Mouse (Mus musculus): Measurements from ENCODE around the gene Slc15a1. TPM values are rescaled to one million over a fixed set of nuclear protein-coding genes. Genes with fewer than 3 reads are reported as not detected.

Gene Slc15a1
- polyA plus RNA-seq, 1 experiment from 2014 or later = not detected

DNA sequence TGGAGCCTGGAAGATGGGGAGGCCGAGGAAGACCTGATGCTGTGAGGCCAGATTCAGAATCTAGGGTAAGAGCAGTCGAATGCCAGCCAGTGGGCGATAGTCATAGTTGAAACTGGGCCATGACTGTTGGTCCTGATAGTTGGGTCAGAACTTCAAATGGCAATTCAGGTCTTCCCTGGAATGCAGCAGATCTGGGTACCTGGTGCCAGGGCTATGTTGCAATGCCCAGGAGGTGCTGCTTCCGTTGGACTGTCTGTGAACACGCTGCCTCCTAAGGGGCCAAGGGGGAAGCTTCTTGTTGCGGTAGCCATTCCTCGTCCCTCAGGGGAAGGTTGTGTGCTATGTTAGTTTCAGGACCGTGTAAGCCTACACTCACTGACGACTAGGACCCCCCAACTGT, 25.8 kb upstream of the Slc15a1 start:
- WGBS = 88% methylated on average over 9 of the region's 9 CpGs
- no peak for ATAC-seq (ENCODE audit: low FRiP score)

DNA sequence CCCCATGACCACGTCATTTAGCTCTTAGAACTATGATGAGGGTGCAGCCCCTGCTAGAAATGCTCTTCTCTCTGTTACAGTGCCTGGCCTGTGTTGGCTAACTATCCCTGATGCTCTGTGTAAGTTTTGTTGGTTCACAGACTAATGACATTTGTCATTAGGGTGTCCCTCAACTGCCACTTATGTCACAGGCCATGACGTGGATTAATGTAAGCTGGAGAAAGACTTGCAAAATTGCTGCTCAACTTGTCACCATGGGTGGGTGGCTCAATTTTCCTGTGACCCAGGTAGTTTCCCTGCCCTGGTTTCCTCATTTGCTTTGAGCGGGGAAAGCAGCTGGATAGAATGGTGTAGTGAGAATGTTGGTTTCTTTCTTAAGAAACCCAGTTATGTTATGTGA, 22.8 kb upstream of the Slc15a1 start:
- no peaks in the 10 kb centered on the region for H3K27me3 ChIP-seq (ENCODE audit: control insufficient read depth, insufficient read depth, low read length)
- ATAC-seq (ENCODE audit: low FRiP score) (no peak), DNase-seq (ENCODE audit: low spot score, missing footprints) (no peak)
- no peaks in the 10 kb centered on the region for H3K9me3 ChIP-seq (ENCODE audit: control insufficient read depth, low read length)
- H3K4me1 ChIP-seq (ENCODE audit: control insufficient read depth, insufficient read depth, low read length) = no peaks in the 10 kb centered on the region
- no peak overlapping the region for H3K4me3 ChIP-seq (ENCODE audit: low read depth, low read length)
- H3K36me3 ChIP-seq (ENCODE audit: control insufficient read depth, insufficient read depth, low read length) = no peaks in the 10 kb centered on the region
- H3K9ac ChIP-seq (ENCODE audit: low read length) = no peak overlapping the region
- H3K4me2 ChIP-seq = no peak overlapping the region
- 86% methylated on average over 3 of the region's 3 CpGs for WGBS
- no peak overlapping the region for H3K27ac ChIP-seq (ENCODE audit: low read depth, low read length)

More for the DNA sequence above, 25.8 kb upstream of the Slc15a1 start:
- Histone ChIP-seq H3K36me3 (ENCODE audit: control insufficient read depth, insufficient read depth, low read length) (no peaks in the 10 kb centered on the region), H3K4me3 (ENCODE audit: low read depth, low read length) (no peak overlapping the region), H3K27ac (ENCODE audit: low read depth, low read length) (no peak overlapping the region), H3K9ac (ENCODE audit: low read length) (no peak overlapping the region), H3K4me2 (no peak overlapping the region), H3K27me3 (ENCODE audit: control insufficient read depth, insufficient read depth, low read length) (no peaks in the 10 kb centered on the region), H3K9me3 (ENCODE audit: control insufficient read depth, low read length) (no peaks in the 10 kb centered on the region), H3K4me1 (ENCODE audit: control insufficient read depth, insufficient read depth, low read length) (no peaks in the 10 kb centered on the region)
- DNase-seq (ENCODE audit: low spot score, missing footprints) = no peak

DNA sequence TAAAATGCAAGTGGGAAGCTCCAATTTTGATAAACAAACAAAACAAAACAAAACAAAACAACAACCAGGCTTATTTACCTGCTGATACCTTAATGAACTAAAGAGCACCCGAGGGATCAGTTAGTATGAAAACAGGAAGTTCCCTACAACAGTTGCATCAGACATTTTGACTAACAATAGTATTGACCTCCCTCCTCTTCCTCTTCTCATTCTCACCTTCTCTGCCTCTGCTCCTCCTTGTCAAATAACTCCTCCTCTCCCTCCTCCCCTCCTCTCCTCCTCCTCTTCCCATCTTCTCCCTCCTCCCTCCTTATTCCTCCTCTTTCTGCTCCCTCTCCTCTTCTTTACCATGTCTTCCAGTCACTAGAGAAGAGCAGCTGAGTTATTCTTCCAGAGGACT, 22.1 kb upstream of the Slc15a1 start:
- H3K4me3 ChIP-seq (ENCODE audit: low read depth, low read length) = no peak overlapping the region
- DNase-seq (ENCODE audit: low spot score, missing footprints) (no peak), ATAC-seq (ENCODE audit: low FRiP score) (no peak)
- no peak overlapping the region for H3K4me2 ChIP-seq
- H3K9me3 ChIP-seq (ENCODE audit: control insufficient read depth, low read length) = no peaks in the 10 kb centered on the region
- no peak overlapping the region for H3K27ac ChIP-seq (ENCODE audit: low read depth, low read length)
- H3K36me3 ChIP-seq (ENCODE audit: control insufficient read depth, insufficient read depth, low read length) = no peaks in the 10 kb centered on the region
- H3K4me1 ChIP-seq (ENCODE audit: control insufficient read depth, insufficient read depth, low read length) = no peaks in the 10 kb centered on the region
- H3K9ac ChIP-seq (ENCODE audit: low read length) = no peak overlapping the region
- H3K27me3 ChIP-seq (ENCODE audit: control insufficient read depth, insufficient read depth, low read length) = no peaks in the 10 kb centered on the region
- WGBS = 73% methylated on average over 1 of the region's 1 CpGs

DNA sequence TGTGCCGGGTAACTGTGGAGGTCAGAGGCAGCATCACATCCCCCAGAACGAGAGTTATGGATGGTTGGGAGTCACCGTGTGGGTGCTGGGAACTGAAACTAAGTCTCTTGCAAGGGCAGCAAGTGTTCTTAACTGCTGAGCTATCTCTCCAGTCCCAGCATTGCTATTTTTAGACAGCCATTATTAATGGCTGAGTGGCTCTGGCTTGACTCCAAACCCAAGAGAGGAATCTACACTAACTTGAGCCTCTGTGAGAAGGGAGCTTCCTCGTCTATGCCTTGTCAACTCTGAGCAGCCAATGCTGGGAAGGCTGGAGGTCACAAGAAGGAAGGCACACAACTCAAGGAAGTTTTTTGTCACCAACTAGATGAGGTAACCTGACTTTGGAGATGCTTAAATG, 16.7 kb upstream of the Slc15a1 start:
- no peak for ATAC-seq (ENCODE audit: low FRiP score)

DNA sequence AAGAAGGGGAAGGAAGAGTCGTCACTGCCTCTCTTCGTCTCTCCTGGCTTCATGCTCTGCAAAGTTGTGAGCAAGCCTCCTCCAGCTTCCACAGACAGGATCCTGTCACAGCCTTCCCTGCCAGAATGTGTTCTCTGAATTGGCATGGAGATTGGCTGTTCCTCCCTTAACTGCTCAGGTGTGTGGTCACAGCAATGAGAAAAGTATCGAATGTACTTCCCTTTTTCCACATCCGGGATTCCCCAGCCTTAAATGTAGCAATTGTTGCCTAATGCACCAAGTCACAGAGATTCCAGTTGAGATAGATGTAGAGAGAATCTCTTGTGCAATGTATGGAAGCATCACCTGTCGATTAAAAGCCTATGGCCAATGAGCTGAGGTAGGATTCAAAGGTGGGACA, 11.8 kb upstream of the Slc15a1 start:
- Histone ChIP-seq H3K4me1 (ENCODE audit: control insufficient read depth, insufficient read depth, low read length) (no peaks in the 10 kb centered on the region), H3K36me3 (ENCODE audit: control insufficient read depth, insufficient read depth, low read length) (no peaks in the 10 kb centered on the region), H3K4me3 (ENCODE audit: low read depth, low read length) (no peak overlapping the region), H3K4me2 (no peak overlapping the region), H3K9ac (ENCODE audit: low read length) (no peak overlapping the region), H3K9me3 (ENCODE audit: control insufficient read depth, low read length) (no peaks in the 10 kb centered on the region), H3K27ac (ENCODE audit: low read depth, low read length) (no peak overlapping the region), H3K27me3 (ENCODE audit: control insufficient read depth, insufficient read depth, low read length) (no peaks in the 10 kb centered on the region)
- WGBS = 91% methylated on average over 5 of the region's 5 CpGs
- ATAC-seq (ENCODE audit: low FRiP score) = no peak
- DNase-seq (ENCODE audit: low spot score, missing footprints) = no peak

More for the DNA sequence above, 16.7 kb upstream of the Slc15a1 start:
- DNase-seq (ENCODE audit: low spot score, missing footprints) = no peak
- Histone ChIP-seq H3K36me3 (ENCODE audit: control insufficient read depth, insufficient read depth, low read length) (no peaks in the 10 kb centered on the region), H3K4me3 (ENCODE audit: low read depth, low read length) (no peak overlapping the region), H3K27ac (ENCODE audit: low read depth, low read length) (no peak overlapping the region), H3K27me3 (ENCODE audit: control insufficient read depth, insufficient read depth, low read length) (no peaks in the 10 kb centered on the region), H3K4me1 (ENCODE audit: control insufficient read depth, insufficient read depth, low read length) (no peaks in the 10 kb centered on the region), H3K4me2 (no peak overlapping the region), H3K9me3 (ENCODE audit: control insufficient read depth, low read length) (no peaks in the 10 kb centered on the region), H3K9ac (ENCODE audit: low read length) (no peak overlapping the region)
- WGBS = 91% methylated on average over 4 of the region's 4 CpGs

DNA sequence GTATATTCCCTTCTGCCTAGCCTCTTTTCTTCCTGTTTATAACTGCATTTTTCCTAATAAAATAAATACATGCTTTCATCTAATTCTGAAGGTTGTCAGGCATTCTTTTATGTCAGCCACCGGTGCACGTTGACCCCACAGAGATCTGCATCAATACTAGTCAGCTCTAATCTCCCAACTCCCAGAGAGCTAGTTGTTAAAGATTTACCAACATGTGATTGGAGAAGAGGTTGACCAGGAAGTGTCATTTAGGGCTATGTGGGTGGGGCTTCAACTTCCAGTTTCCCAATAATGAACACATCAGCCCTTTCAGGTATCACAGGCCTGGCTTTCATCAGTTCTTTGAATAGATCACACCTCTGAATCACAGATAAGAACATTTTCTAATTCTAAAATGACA, 3.9 kb upstream of the Slc15a1 start:
- no peaks in the 10 kb centered on the region for H3K9me3 ChIP-seq (ENCODE audit: control insufficient read depth, low read length)
- H3K27ac ChIP-seq (ENCODE audit: low read depth, low read length) = no peak overlapping the region
- no peak overlapping the region for H3K9ac ChIP-seq (ENCODE audit: low read length)
- H3K36me3 ChIP-seq (ENCODE audit: control insufficient read depth, insufficient read depth, low read length) = no peaks in the 10 kb centered on the region
- peaks cover 6% of the 10 kb centered on the region for H3K4me1 ChIP-seq (ENCODE audit: control insufficient read depth, insufficient read depth, low read length)
- no peak overlapping the region for H3K4me2 ChIP-seq
- DNase-seq (ENCODE audit: low spot score, missing footprints) (peak; percentile 47), ATAC-seq (ENCODE audit: low FRiP score) (no peak)
- peaks cover 22% of the 10 kb centered on the region for H3K27me3 ChIP-seq (ENCODE audit: control insufficient read depth, insufficient read depth, low read length)
- WGBS = 74% methylated on average over 2 of the region's 2 CpGs
- H3K4me3 ChIP-seq (ENCODE audit: low read depth, low read length) = no peak overlapping the region

DNA sequence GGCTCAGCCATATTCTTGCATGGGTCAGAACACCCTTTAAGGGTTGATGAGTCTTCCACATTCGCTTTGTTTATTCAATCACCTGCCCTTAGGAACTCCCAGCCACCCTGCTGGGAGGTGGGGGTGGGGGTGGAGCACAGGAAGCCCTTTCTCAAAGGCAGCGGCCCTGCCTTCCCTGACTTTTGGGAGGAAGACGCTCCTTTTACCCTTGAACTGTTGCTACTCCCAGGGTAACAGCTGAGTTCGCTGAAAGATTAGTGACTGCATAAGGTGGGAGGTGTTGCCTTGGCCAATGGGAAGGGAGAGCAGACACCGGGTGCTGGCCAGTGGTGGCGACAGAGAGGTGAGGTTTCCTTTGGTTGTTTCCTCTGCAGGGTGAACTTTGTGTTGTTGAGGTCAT, 1.3 kb upstream of the Slc15a1 start:
- Histone ChIP-seq H3K9ac (ENCODE audit: low read length) (no peak overlapping the region), H3K4me2 (no peak overlapping the region), H3K36me3 (ENCODE audit: control insufficient read depth, insufficient read depth, low read length) (no peaks in the 10 kb centered on the region), H3K27ac (ENCODE audit: low read depth, low read length) (no peak overlapping the region), H3K9me3 (ENCODE audit: control insufficient read depth, low read length) (no peaks in the 10 kb centered on the region), H3K27me3 (ENCODE audit: control insufficient read depth, insufficient read depth, low read length) (peaks cover 22% of the 10 kb centered on the region), H3K4me1 (ENCODE audit: control insufficient read depth, insufficient read depth, low read length) (peaks cover 6% of the 10 kb centered on the region), H3K4me3 (ENCODE audit: low read depth, low read length) (no peak overlapping the region)
- no peak for ATAC-seq (ENCODE audit: low FRiP score)
- DNase-seq (ENCODE audit: low spot score, missing footprints) = no peak
- WGBS = 18% methylated on average over 6 of the region's 6 CpGs

DNA sequence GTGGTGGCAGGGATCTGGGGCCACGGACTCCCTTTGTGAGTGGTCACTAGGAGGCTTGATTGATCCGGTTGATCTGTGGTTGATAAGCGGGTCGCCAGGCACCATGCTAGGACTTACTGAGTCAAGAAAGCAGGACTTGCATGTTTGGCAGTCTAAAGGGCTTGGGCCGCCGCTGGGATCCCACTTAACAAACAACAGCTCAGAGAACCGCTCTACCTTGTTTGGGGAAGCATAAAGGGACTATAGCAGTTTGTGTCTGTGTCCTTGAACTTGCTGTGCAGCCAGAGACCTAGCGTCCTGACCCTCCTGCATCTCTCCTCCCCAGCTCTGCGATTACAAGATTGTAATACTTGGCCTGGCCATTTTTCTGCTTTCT, 421 bp upstream of the Slc15a1 start:
- H3K4me3 ChIP-seq (ENCODE audit: low read depth, low read length) = peak overlapping the region; percentile 15; the same call in 1 of the 2 replicates
- WGBS = 19% methylated on average over 9 of the region's 9 CpGs
- H3K27ac ChIP-seq (ENCODE audit: low read depth, low read length) = no peak overlapping the region
- no peaks in the 10 kb centered on the region for H3K36me3 ChIP-seq (ENCODE audit: control insufficient read depth, insufficient read depth, low read length)
- peak overlapping the region; percentile 38 for H3K4me2 ChIP-seq
- ATAC-seq (ENCODE audit: low FRiP score) (no peak; the same call in 1 of the 2 replicates), DNase-seq (ENCODE audit: low spot score, missing footprints) (peak; percentile 89)
- H3K27me3 ChIP-seq (ENCODE audit: control insufficient read depth, insufficient read depth, low read length) = peaks cover 22% of the 10 kb centered on the region
- peak overlapping the region; percentile 16; the same call in 1 of the 2 replicates for H3K9ac ChIP-seq (ENCODE audit: low read length)
- H3K9me3 ChIP-seq (ENCODE audit: control insufficient read depth, low read length) = no peaks in the 10 kb centered on the region
- H3K4me1 ChIP-seq (ENCODE audit: control insufficient read depth, insufficient read depth, low read length) = peaks cover 6% of the 10 kb centered on the region

DNA sequence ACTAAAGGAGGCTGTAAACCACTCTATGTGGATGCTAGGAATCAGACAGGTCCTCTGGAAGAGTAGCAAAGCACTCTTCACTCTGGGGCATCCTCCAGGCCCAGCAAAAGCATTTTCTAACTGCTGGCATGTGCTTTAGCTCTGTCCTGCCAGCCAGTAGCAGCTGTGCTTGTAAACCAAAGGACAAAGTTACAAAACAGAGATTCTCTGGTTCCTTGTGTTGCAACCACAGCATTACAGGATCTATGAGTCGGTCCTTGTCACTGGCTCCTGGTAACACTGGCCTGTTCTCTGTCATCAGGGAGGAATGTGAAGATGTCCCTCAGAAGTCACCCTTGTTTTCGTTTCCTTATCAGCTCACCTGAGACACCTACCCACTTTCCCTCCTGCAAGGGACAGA, 4.5 kb downstream of the Slc15a1 start:
- WGBS = 73% methylated on average over 2 of the region's 2 CpGs
- no peak overlapping the region for H3K9ac ChIP-seq (ENCODE audit: low read length)
- peaks cover 6% of the 10 kb centered on the region for H3K4me1 ChIP-seq (ENCODE audit: control insufficient read depth, insufficient read depth, low read length)
- no peak overlapping the region for H3K27ac ChIP-seq (ENCODE audit: low read depth, low read length)
- no peak overlapping the region for H3K4me3 ChIP-seq (ENCODE audit: low read depth, low read length)
- H3K9me3 ChIP-seq (ENCODE audit: control insufficient read depth, low read length) = no peaks in the 10 kb centered on the region
- no peak overlapping the region for H3K4me2 ChIP-seq
- H3K27me3 ChIP-seq (ENCODE audit: control insufficient read depth, insufficient read depth, low read length) = peaks cover 17% of the 10 kb centered on the region
- peak; percentile 39 for DNase-seq (ENCODE audit: low spot score, missing footprints)
- H3K36me3 ChIP-seq (ENCODE audit: control insufficient read depth, insufficient read depth, low read length) = no peaks in the 10 kb centered on the region
- ATAC-seq (ENCODE audit: low FRiP score) = no peak

DNA sequence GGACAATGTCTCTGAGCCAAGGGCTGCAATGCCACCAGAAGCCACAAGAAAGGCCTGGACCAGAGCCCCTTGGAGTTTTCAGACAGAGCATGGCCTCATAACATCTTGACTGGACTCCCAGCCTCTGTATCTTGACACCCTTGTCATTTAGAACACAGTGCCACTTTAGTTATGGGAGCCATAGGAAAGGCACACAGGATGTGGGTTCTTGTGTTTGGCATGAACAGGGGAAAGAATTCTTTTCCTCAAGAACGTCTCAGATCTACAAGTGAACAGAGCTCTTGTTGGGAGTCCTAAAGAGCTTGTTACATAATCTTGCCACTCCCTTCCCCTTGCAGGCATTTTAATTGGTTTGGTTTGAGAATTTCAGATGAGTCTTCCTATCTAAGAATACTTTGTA, 5.3 kb downstream of the Slc15a1 start:
- Histone ChIP-seq H3K4me2 (no peak overlapping the region), H3K9ac (ENCODE audit: low read length) (no peak overlapping the region), H3K27me3 (ENCODE audit: control insufficient read depth, insufficient read depth, low read length) (peaks cover 9% of the 10 kb centered on the region), H3K36me3 (ENCODE audit: control insufficient read depth, insufficient read depth, low read length) (no peaks in the 10 kb centered on the region), H3K4me1 (ENCODE audit: control insufficient read depth, insufficient read depth, low read length) (no peaks in the 10 kb centered on the region; the same call in 1 of the 2 replicates), H3K9me3 (ENCODE audit: control insufficient read depth, low read length) (no peaks in the 10 kb centered on the region), H3K4me3 (ENCODE audit: low read depth, low read length) (no peak overlapping the region), H3K27ac (ENCODE audit: low read depth, low read length) (no peak overlapping the region)
- WGBS = 61% methylated on average over 1 of the region's 1 CpGs
- no peak for ATAC-seq (ENCODE audit: low FRiP score)
- DNase-seq (ENCODE audit: low spot score, missing footprints) = peak; percentile 73

Data from midbrain, embryonic 11.5 days (tissue).